Mouse (Mus musculus) common myeloid progenitor, adult 5-6 weeks (primary cell): ENCODE measurements around the gene Ppp3ca. TPM values are rescaled to one million over a fixed set of nuclear protein-coding genes. Genes with fewer than 3 reads are reported as not detected.

Experiments used
- ATAC-seq: replicated peaks from 2 replicates; pipeline ENCODE4 v1.8.0; 2016; ENCODE audit warnings: low read depth, mild to moderate bottlenecking, moderate TSS enrichment, inconsistent platforms; ENCODE audit not compliant: poor library complexity, severe bottlenecking
- total RNA-seq: library from RNA; stranded (forward); fragments of 200-1000, 187-1606 nt; gene quantifications from 2 replicates; pipeline ENCODE4 v1.2.3, GENCODE M21; 2017

Ppp3ca gene
- total RNA-seq, 1 experiment from 2014 or later: 45.0 TPM

- peak; percentile 45; the same call in 1 of the 2 replicates for ATAC-seq
These were observed 48.5 kb downstream of the Ppp3ca start for GRCm38 (mm10) chr3:136718412-136718811.

GRCm38 (mm10) chr3:136721241-136721640 is 51.3 kb downstream of the Ppp3ca start:
- no peak for ATAC-seq

- no peak for ATAC-seq
These were observed 52.0 kb downstream of the Ppp3ca start for GRCm38 (mm10) chr3:136721804-136722427.

- ATAC-seq: no peak
These were observed 52.6 kb downstream of the Ppp3ca start for GRCm38 (mm10) chr3:136722493-136722892.

DNA sequence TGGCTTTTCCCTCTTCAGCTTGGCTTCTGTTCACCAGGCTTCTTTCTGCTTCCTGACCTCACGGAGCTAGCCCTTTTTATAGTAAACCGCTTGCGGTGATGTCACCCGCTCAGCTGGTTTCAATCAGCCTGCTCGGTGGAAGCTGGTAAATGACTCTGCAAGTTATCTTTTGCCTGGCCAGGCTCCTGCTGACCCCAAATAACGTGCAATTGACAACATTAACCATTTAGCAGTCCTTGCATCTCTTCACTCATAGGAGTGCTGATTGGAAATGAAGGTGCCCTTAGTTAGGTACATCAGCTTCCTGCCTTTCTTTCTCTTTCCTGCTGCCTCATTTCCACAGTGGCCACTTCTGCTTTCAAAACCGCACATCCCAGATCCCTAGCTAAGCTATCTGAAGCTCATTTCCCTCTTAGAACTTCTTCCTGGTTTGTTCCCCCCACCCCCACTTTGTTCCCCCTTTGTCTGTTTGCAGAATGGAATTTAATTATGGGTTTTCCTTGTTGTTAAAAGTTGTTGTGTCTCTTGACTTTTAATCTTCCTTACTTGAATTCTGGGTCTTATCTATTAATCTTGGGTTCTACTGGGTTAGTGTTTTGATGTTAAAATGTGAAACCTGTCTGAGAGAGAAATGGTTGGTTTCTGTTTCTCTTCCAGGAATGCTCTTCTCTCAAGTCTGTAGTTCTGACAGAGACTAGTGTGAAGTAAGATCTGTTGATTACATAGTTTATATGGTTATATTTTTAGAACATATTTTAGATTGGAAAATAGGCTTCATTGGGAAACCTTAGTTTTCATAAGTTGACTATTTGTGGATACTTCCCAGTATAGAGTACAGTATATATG is 55.6 kb downstream of the Ppp3ca start:
- peak; percentile 89 for ATAC-seq

- no peak for ATAC-seq
These were observed 58.0 kb downstream of the Ppp3ca start for GRCm38 (mm10) chr3:136727877-136728276.

DNA sequence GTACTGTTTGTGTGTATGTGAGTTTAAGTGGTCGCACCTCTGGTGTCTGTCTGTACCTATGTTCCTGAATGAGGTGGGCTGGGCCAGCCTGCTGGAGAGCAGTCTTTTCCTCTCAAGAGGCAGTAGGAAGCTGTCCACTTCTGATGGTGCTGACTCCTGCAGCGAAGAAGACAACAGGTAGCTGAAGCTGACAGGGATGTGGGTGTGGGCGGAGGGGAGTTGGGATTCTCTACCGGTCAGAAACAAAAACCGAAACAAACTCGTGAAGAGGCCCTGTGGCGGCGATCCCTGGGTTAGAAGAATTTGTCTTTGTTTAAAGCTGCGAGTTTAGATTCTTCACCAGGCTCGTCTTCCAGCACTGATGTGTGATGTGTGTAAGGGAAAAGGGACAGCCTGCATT is 60.1 kb downstream of the Ppp3ca start:
- ATAC-seq: no peak

DNA sequence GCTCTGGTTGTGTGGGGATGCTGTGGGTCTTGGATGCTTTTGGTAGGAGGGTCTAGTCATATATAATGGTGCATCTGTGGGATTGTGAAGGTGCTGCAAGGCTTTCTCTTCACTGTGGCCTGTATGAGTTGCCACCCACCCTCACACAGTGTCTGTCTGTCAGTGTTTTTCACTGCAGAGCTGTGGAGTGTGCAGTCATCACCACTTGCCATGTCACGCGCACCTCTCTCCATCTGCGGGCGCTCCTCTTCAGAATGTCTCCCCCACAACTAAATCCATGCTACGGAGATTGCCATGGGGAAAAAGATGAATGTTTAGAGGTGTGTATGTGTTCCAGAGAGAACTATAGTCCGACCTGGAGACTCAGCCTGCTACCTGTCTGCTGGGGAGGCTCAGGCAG is 61.7 kb downstream of the Ppp3ca start:
- ATAC-seq: no peak

GRCm38 (mm10) chr3:136736021-136736420 is 66.1 kb downstream of the Ppp3ca start:
- ATAC-seq: no peak

GRCm38 (mm10) chr3:136736773-136737298 is 66.9 kb downstream of the Ppp3ca start:
- ATAC-seq: 0 out of 2 replicates have a peak, but pooled peaks have one; percentile 29

DNA sequence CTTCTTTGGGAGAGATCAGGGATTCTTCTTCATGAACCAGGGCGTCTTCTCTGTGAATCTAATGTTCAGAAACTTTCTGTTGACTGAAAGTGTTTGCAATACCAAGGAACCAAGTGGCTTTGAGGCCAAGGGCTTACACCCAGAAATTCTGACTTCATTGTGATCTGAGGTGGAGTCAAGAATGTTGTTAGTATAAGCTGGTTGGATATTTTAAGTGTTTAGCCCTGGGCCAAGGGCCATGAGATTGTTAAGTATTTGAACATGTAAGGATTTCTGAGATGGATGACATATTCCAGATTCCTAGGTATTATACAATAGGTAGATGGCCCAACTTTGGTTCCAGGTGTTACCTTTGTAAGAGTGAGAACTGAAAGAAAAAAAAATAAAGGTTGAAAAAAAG is 68.5 kb downstream of the Ppp3ca start:
- no peak for ATAC-seq

DNA sequence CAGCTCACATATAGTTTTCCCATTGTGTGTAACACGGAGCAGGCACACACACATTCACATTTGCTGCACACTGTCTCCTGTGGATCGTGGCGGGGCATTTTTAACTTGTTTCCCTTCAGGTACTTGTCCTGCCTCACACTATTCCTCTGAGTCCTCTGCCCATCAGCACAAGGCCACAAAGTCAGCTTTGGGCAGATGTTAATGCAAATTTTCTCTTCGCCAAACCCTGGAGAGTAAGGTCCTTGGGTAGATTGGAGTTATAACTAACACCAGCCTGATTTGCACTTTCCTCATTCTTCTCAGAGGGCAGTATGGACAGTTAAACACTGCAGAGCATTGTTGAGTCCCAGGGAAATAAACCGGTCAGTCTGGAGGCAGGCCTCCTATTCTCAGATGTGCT is 69.0 kb downstream of the Ppp3ca start:
- no peak for ATAC-seq

DNA sequence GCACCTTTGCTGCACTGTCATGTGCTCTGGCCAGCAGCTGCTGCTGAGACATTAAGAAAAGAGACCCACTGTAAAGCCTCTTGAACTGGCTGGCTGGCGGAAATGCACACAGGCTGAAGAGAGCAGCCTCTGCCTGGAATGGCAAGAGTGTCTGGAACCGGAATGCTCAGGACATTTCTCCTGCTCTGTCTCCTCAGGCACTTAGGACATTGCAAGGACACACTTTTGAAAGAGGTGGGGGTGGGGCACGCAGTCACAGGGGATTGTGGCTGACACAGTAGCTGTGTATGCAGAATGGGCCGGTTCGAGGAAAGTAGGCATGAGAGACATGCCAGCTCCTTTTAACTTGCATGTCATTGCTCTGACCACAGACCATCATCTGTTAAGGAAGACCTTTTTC is 71.7 kb downstream of the Ppp3ca start:
- no peak for ATAC-seq

DNA sequence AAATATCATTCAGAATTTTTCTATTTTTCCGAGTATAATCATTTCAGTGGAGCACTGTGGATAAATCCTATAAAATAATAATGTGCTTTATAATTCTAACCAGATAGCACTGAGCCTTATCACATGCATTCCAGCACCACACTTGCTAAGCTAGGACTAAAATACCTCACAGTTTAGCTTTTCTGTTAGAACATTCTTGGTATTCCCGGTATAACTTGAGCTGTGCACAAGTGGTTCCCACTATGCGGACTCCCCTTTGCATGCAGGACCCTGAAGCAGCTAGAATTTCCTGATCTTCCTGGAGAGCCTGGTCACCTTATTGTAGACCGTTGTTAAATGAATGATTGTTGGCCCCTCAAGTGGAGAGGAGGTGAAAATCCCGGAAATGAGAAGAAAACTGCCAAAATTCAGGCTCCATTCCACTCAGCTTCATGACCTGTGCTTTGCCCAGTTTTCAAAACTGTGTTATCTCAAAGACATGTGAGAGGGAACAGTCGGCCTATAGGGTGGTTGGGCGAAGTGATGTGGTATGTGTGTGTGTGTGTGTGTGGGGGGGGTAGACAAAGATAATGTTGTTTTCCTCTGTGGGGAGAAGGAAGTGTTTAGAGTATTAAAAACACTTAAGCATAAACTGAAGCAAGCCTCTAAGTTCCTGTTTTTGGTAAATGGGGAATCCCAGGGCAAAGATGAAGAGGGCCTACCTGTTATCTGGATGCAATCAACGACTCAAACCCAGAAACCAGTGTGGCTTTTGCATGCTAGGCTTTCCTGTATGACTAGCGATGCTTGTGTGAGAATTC is 72.5 kb downstream of the Ppp3ca start:
- peak; percentile 78 for ATAC-seq

DNA sequence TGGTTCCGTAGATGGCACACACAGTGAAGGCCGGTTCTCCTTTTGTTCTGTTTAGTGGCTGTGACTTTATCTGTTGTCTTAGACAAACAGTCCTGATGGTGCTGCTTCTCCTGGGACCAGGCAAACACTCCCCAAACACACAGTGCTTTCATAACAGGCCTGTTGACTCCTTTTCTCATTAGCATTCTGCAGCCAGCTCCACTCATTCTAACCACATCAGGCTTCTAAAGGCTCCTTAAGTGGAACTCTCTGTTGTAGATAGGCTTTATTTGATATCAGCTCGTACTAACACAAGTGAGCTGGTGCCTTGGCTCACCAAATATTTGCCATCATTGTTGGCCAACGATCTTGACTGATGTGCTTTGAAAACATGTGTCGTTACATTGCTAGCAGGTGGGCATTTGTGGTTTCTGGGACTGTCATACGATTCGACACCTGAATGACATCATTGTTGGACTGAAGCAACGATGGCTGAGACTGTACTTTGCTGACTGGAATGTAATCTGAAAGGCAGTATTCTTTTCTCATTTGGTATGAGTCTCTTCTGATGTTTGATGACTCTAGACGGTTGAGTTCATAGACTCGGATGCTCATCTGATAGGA is 74.5 kb downstream of the Ppp3ca start:
- no peak for ATAC-seq

DNA sequence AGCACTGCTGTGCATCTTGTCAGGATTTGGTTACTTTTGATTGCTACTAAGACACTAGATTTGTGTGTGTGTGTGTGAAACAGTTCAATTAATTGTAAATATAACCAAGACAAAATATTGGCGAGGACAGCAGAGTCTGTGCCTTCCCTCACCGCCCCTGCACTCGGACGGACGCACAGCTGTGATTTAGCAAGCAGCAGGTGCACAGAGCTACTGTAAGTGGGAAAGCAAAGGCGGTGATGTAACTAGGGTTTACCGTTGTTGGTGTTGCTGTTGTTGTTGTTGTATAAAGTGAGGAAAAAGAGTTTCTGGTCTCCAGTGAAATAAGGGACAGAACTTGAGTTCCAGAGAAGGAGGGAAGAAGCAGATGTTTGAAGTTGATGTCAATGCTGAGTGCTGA is 75.5 kb downstream of the Ppp3ca start:
- no peak for ATAC-seq

DNA sequence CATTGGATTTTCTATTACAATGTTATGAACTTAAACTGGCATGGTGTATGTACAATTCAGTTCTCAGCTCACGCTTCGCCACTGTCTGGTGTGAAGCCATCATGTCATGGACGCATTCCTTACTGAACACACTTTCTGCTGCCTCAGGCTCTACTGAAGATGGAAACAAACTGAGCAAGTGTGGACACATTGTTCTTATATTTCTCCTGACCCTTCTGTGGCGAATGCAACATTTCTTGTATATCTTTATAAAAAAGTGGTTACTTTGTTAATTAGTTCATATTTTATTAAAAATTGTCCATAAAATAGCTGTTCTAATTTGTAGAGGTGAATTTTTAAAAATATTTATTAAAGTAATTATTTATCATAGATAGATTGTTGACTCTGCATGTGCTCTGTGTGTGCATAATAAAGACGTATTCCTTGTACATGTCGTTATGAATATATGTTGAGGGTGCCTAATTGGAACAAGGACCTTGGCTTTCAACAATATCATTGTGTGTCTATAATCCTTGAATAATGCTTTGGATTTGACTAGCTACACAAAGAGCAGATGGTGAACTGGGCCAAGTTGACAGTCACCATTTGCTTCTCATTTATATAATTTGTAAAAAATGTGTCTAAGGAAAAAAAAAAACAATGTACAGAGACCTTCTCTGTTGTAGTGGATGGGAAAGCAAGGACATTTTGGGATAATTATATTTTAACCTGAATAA is 79.0 kb downstream of the Ppp3ca start:
- no peak for ATAC-seq

- ATAC-seq: no peak
These were observed 79.5 kb downstream of the Ppp3ca start for GRCm38 (mm10) chr3:136749477-136749797.

- no peak for ATAC-seq
These were observed 80.0 kb downstream of the Ppp3ca start for GRCm38 (mm10) chr3:136749951-136750350.
